Mouse (Mus musculus): ENCODE results near the gene Pklr. TPM values are rescaled to one million over a fixed set of nuclear protein-coding genes. Genes with fewer than 3 reads are reported as not detected.

Pklr gene
- polyA plus RNA-seq (2017; shearing (Covaris generic)) = not detected

DNA sequence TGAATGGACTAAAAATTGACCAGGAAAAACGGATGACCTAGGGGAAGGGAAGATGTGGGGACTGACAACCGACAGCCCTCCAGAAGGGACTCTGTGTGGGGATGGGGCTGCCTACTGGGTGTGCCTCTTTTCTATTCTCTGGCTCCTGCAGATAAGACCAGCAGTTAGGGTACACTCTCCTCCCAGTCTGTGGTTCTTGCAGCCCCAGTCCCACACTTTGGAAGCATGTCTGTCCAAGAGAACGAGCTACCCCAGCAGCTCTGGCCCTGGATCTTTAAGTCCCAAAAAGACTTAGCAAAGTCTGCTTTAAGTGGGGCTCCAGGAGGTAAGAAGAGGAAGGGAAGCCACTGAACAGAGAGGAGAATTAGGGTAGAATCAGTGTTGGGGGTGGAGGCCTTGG lies at the start of gene Pklr:
Gene Pklr, plus strand, starts transcription at position 185 of the 400 bp plus-strand sequence.

DNA sequence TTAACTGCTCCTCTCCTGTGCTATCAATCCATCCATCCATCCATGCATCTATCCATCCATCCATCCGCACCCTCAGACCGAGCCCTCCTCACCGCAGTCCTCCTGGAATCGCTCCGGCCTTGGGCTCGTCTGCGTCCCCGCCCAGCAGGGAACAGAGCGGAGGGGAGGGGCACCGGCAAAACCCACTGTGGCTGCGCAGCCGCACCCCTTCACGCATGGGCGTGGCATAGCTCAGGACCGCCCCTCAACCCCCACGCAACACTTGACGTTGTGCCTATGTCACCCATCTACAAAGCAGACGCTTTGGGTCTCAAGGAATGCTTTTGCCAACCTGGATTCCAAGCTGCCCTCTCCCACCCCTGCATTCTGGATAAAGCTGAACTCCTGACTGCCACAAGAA lies 42.8 kb upstream of the Pklr start, which contains the start of gene Rusc1:
Gene Rusc1, minus strand, starts transcription at position 137 of the 400 bp plus-strand sequence.

GRCm38 (mm10) chr3:89100811-89101210 lies 35.1 kb upstream of the Pklr start, which contains the start of gene Gm43738:
Gm43738 (minus strand) TSS chr3:89101099.

DNA sequence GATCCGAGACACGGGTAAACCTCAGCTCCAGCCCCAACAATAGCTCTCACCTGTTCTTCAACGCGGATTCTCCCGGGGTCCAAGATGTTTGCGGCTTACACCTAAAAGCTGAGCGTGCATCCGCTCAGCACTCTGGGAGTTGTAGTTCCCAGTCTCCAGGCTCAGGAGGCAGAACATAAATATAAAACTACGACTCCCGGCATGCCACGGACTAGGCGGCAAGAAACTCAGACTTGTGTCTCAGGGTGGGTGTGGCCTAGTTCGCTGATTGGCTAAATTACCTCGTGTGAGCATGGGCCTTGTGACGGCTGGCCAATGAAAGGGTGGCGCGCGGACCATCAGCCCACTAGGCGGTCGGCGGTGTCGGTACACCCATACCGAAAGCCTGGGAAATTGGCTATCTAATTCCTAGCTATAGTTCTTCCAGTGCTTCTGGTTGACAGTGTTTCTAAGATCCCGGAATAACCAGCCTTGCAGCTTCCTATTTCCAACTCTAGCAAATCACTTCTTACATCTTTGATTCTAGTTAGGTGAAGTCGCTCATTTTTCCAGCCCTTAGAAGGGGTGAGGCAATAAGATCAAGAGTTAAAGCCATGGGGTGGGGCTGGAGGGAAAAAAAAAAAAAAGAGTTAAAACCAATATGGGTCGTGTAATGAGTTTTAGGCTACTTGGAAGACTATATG lies 34.0 kb upstream of the Pklr start, which contains the start of gene Fdps:
Gene Fdps, minus strand, starts transcription at position 148 of the 683 bp plus-strand sequence.

DNA sequence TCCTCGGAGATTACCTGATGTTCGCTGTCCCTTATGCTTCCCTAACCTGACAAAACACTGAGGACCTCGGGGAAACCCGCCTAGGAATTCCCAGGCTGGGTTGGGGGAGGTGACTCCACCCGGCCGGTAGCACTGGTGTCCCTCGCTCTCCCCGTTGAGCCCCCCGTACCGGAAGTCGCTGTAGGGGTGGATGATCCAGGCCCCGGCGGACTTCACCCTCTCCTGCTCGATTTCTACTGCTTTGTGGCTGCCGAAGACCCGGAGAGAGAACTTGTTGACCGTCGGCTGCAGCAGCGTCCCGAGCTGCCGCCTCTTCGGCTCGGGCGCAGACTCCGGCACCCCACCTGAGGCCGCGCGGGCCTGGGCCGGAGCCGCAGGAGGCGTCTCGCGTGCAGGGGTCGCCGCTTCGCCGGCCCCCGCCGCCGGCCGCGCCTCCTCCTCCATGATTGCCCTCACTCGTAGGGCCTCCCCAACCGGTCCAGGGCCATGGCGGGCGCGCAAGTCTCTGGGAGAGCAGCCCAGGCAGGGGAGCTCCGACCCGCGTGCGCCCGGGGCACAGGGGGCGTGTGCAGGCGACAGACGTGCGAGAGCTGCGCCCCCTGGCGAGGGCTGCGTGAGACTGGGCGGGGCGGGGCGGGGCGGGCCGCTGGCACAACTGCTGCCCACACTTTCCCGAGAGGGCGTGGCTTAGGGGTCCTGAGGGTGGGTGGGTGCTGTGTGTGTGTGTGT lies 23.8 kb downstream of the Pklr start, which contains the start of gene Hcn3:
Gene Hcn3, minus strand, starts transcription at position 581 of the 729 bp plus-strand sequence.

DNA sequence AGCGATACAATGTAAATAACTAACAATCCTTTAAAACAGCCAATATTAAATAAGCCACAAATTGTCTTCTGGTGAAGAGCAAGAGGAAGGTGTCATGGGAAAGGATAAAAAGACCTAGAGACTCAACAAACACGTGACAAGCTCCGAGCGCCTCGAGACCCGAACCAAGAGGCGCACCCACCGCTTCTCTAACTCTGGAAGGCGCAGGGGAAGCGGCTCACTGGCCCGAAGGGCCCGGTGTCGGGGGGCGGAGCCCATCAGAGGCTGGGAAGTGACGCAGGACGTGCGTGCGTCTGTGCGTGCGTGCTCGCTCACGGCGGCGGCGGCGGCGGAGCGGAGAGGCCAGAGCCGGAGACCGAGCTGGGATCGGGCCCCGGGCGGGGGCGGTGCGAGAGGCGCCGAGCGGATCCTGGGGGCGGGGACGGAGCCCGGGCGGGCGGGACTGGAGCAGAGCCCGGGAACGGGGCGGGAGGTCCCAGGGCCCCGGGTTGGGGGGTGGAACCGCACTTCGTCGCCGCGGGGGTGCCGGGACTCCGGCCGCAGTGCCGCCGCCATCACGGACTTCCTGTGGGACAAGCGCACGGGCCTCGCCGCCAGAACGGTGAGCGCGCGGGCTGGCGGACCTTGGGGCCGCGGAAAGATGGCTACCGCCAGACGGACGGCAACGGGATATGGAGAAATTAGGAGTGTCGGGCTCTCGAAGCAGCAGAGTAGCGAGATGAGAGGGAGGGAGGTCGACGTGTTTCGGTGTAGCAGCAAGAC lies 28.7 kb downstream of the Pklr start, which contains the start of gene Clk2:
Gene Clk2, plus strand, starts transcription at position 290 of the 762 bp plus-strand sequence.

GRCm38 (mm10) chr3:89177242-89178106 lies 41.5 kb downstream of the Pklr start, which contains the start of gene Scamp3:
Scamp3 (plus strand) TSS chr3:89177473.

GRCm38 (mm10) chr3:89183058-89183958 lies 47.4 kb downstream of the Pklr start, which contains the start of gene Fam189b:
Fam189b (plus strand) TSS chr3:89183143.

Other genes starting within 250 kb of the Pklr start
- 35.0 TPM for gene Msto1, start 222.1 kb upstream of the Pklr start, polyA plus RNA-seq (2017; shearing (Covaris generic))
- gene Ash1l, start 185.5 kb upstream of the Pklr start, polyA plus RNA-seq (2017; shearing (Covaris generic)) = 35.1 TPM
- 174 TPM for gene Dap3, start 185.0 kb upstream of the Pklr start, polyA plus RNA-seq (2017; shearing (Covaris generic))
- gene Rusc1, start 42.8 kb upstream of the Pklr start, polyA plus RNA-seq (2017; shearing (Covaris generic)) = 55.7 TPM
- gene Gm43738, start 35.0 kb upstream of the Pklr start, polyA plus RNA-seq (2017; shearing (Covaris generic)) = not detected
- 114 TPM for gene Fdps, start 34.2 kb upstream of the Pklr start, polyA plus RNA-seq (2017; shearing (Covaris generic))
- gene Hcn3, start 24.1 kb downstream of the Pklr start, polyA plus RNA-seq (2017; shearing (Covaris generic)) = 1.4 TPM
- gene Clk2, start 28.7 kb downstream of the Pklr start, polyA plus RNA-seq (2017; shearing (Covaris generic)) = 24.5 TPM
- gene Scamp3, start 41.3 kb downstream of the Pklr start, polyA plus RNA-seq (2017; shearing (Covaris generic)) = 319 TPM
- gene Fam189b, start 47.0 kb downstream of the Pklr start, polyA plus RNA-seq (2017; shearing (Covaris generic)) = 240 TPM
- 144 TPM for gene Gba, start 66.8 kb downstream of the Pklr start, polyA plus RNA-seq (2017; shearing (Covaris generic))
- 2.3 TPM for gene Thbs3, start 79.0 kb downstream of the Pklr start, polyA plus RNA-seq (2017; shearing (Covaris generic))
- gene Mtx1, start 90.9 kb downstream of the Pklr start, polyA plus RNA-seq (2017; shearing (Covaris generic)) = 151 TPM
- gene Muc1, start 92.9 kb downstream of the Pklr start, polyA plus RNA-seq (2017; shearing (Covaris generic)) = 0.79 TPM
- 281 TPM for gene Krtcap2, start 109.8 kb downstream of the Pklr start, polyA plus RNA-seq (2017; shearing (Covaris generic))
- 4.5 TPM for gene Trim46, start 110.2 kb downstream of the Pklr start, polyA plus RNA-seq (2017; shearing (Covaris generic))
- gene Dpm3, start 123.2 kb downstream of the Pklr start, polyA plus RNA-seq (2017; shearing (Covaris generic)) = 132 TPM
- 288 TPM for gene Slc50a1, start 134.4 kb downstream of the Pklr start, polyA plus RNA-seq (2017; shearing (Covaris generic))
- not detected for gene Efna1, start 145.0 kb downstream of the Pklr start, polyA plus RNA-seq (2017; shearing (Covaris generic))
- gene Efna3, start 186.8 kb downstream of the Pklr start, polyA plus RNA-seq (2017; shearing (Covaris generic)) = not detected
- 0.46 TPM for gene Efna4, start 201.9 kb downstream of the Pklr start, polyA plus RNA-seq (2017; shearing (Covaris generic))
- gene Adam15, start 213.9 kb downstream of the Pklr start, polyA plus RNA-seq (2017; shearing (Covaris generic)) = 7.2 TPM
- 0.20 TPM for gene Dcst2, start 225.8 kb downstream of the Pklr start, polyA plus RNA-seq (2017; shearing (Covaris generic))
- 1.0 TPM for gene Dcst1, start 229.1 kb downstream of the Pklr start, polyA plus RNA-seq (2017; shearing (Covaris generic))